Mouse (Mus musculus) cerebellum, postnatal 14 days (tissue): Measurements from ENCODE around the gene Gm45261.

ENCODE experiments used
- DNase-seq, 2 experiments: peaks; one replicate each; pipeline ENCODE4 v3.0.0; 2021; ENCODE audit warnings: mixed read lengths in 2 of 2

The Gm45261 gene

DNA sequence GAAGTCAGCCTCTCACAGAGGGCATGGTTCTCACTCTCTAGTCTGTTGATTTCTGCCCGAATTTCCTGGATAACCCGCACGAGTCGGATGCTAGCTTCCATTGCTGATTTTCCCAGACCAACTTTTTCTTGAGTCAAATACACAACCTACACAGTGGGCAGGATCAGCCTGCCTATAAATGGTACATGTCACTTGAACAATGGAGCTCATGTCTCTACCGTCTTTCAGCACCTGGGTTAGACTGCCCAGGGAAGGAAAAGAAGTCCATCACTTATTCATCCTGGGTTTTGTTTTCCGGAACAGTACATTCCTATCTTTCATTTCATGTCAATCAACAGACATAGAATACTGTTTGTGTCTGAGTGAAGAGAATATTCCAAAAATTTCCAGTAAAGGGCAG lies at the start of gene Gm45261:
TSS of gene Gm45261 (minus strand) at position 101 of the 400 bp plus-strand sequence.
- DNase-seq = no peak

DNA sequence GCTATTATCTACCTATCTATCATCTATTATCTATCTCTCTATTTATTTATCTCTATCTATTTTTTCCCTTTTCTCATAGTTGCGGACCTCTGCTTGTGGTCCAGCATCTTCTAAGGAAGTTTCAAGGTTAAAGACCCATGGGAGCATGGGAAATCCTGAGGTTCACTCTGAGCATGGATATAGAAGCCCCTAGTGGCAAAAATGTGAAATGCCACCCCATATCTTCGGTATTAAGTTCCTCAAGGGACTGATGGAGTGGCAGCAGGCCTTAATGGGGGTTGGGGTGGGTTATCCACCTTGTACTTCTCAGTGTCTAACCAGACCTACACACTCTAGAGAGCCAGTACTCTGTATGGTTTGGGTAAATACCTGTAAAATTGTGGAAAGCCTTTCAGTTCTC lies 43.5 kb upstream of the Gm45261 start:
- peak in 1 of 2 experiments; percentile 28 for DNase-seq

DNA sequence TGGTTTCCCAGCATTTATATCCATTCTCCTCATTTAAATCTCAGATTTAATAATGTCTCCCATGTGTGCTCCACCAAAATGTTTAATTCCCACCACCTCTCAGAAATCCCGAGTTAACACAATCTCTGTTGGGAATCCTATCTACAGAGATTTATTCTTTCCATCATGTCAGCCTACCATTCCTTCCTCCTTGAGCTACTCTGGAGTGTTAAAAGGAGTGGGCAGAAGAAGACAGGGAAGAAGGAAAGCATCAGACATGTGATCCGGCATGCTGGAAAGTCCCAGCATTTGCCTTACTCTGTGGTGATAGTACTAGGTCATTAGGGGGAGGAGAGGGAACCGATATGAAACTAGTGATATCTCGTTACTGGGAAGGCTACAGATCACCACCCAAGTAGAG lies 42.8 kb upstream of the Gm45261 start:
- no peak for DNase-seq

DNA sequence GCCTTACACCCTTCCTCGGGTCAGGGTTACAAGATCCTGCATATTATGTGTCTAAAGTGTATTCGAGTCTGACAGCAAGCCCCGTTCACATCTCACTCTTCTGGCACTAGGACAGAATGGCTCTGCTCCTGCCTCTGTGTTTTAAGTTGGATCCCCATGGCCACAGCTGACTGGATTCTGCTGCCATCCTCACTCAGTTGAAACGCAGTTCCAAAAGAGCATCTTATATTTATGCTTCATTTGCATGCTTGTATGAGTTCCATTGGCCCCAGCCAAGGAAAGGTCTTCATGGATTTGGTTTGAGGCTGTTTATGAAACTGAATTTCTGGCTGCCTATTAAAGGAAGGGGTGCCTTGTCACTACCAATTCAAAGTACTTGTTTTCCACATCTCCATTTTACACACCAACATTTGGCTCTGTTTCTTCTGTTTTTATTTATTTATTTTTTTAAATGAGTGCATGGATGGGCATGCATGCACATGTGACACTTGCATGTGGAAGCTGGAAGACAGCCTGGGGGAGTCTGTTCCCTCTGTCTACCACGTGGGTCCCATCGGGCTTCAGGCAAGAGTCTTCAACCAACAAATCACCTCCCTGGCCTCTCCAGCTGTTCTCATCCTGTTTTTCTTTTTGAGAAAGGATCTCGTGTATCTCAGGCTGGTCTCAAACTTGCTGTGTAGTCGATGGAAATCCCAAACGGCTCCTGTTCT lies 41.4 kb upstream of the Gm45261 start:
- no peak for DNase-seq

DNA sequence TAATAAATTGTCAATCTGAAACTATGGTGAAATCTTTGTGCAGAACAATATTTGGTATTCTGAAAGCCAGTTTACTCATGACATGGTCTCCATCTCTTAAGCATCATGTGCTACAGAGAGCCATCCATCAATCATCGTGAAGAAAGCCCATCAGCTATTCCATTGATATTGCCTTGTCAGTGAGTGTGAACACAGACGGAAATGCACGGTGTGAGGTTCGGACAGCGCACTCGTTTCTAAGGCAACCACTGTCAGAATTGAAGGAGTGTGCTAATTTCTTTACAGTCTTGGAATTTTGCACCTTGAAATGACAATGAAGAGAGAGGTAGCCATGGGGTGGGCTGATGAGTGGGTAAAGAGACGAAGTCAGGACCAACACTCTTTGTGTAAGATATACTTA lies 38.0 kb upstream of the Gm45261 start:
- DNase-seq = no peak

DNA sequence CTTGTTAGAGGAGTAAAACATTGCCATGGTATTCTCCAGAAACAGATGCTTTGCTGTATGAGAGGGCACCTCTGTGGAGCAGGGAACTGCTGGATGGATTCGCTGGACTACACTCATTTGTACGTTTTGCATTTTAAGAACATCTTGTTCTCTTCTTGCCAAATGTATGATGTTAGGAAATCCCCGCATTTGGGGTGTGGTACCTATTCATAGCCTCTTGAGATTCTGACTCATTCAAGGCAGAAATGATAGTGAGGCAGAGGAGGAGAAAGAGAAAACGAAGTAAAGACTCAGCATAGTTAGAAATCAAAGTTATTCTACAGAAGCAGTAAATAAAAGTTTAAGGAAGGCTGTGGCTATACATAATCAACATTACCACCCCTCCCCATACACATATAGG lies 35.1 kb upstream of the Gm45261 start:
- no peak for DNase-seq

DNA sequence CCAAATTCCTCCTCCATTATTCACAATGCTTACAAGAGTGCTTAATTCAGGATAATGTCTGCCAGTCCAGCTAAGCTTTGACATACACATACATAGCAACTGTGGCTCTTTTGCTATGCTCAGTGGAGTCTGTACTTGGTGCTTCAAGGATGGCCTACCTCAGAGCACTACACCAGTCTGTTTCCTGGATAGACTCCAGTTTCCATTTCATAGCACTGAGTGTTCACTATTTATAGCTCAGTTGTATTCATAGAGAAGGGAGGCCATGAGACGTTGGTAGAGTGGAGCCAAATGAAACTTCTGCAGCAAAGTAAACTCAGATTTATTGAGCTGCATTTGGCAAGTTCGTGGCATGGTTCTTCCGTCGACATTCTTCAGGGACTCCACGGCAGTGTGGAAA lies 22.2 kb upstream of the Gm45261 start:
- peak in 1 of 2 experiments; percentile 4 for DNase-seq

DNA sequence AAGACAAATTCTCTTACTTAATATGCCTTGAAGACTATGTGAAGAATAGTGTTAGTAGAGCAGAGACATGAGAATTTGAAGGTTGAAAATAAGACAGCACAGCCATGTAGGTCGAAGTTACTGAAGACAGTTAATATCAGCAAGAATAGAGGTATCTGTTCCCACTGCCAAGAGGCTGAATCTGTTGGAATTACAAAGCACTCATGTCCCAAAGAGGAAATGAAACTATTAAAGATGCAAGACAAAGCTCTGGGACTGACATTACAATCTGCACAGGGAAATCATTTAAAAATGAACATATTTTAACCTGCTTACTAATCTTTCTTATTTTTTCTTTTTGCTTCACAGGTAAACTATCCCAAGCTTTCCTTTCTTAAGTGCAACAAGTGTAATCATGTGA lies 13.7 kb upstream of the Gm45261 start:
- DNase-seq = no peak

DNA sequence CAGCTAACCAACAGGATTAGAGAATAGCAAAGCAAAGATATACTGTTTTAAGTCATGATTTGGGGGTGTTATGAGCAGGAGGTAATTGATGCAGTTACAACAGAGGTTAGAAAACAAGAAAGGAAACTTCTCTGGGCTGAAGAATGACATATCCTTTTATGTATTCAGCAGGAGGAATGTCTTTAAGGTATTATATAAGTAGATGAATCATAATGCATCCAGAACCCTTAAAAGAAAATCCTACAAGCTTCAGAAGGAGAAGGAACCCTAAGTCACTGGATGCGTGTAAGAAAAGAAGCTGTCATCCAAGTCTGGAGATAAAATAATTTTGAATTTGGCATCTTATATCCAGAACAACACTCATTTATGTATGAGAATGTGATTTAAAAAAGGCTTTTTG lies 11.1 kb upstream of the Gm45261 start:
- no peak for DNase-seq

DNA sequence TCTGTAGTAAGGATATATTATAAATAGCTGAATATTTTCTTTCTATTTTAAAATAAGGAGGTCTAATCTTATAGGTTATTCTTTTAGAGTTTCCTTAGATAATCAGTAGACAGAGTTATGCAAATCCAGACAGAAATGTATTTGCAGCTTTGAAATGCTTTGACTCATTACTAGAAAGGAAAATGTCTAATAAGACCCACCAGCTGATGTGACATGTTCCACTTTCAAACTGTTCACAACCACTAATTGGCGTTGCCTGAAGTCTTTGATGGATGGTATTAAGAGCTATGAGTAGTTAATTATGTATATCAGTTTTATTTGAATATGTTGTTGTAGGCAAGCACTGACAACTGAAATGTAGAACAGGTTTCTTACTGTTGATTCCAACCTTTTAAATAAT lies 1.3 kb downstream of the Gm45261 start:
- DNase-seq = no peak

DNA sequence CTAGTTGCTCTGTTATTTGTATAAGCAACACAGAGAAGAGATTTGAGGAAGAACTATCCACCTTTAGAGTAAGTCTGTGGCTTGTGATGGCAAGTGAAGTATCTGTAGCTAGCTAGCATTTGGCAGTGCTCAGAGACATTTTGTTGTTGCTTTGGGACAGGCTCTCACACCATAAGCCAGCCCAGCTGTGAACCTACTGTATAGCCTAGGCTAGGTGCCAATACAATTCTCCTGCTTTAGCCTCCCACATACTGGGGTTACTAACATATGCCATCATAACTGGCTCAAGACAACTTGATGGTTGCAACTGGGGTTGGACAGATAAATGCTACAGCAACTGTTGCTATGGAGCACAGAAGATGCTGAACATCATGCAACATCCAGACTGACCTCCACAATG lies 1.8 kb downstream of the Gm45261 start:
- no peak for DNase-seq

DNA sequence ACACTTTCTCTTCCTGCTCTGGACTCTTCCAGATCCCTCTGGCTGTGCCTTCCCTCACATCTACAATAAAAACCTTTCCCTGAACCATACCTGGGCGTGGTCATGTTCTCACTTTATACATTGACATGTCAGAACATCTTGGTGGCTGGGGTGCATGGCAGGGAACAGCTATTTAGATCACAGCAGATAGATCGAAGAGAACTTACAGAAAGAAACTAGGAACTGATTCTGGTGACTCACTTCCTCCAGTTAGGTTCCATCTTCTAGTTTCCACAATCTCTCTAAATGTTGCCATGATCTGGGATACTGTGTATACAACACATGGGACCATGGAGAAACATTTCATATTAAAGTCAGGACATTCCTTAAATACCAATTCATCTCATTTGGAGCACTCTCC lies 7.3 kb downstream of the Gm45261 start:
- DNase-seq = no peak

DNA sequence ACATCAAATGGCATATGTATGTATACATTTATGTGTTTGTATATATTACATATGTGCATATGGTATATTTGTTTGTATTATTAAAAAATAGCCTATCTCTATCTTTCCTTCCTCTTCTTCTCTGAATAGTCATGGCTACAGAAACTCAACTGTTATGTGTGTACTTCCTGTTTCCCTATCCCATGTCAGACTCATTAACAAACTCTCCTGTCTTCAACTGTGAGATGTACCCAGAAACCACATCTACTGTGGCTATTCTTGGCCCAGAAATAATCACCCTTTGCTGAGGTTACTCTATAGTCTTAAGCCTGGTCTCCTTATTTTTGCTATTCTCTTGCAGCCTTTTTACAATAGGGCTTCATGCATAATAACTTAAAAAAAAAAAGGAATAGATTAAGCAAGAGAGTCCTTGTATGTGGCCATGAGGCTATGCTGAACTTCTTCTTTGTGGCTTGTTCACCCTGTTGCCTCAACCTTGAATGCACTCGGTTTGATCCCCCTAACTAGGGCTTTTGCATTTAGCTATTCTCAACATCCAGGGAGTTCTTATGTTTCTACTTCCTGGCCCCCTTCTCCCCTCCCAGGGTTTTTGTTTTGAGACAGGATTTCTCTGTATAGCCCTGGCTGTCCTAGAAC lies 9.2 kb downstream of the Gm45261 start:
- no peak for DNase-seq

DNA sequence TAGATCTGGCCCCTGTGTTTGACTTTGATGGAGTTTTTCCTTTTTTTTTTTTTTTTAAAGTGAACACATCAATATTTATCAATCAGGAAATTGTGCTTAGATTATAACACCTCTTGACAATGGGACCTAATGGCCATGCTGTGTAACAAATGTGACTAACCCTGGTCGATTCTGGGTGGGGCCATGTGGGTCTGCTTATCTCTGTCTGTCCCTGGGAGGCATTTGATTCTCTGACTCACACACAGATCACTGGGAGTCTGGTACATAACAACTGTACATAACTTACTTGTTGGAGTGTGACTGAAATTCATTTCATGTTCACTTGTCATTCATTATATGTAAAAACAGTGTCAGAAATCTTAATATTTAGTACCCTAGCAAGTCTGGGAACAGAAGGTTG lies 13.7 kb downstream of the Gm45261 start:
- no peak for DNase-seq

DNA sequence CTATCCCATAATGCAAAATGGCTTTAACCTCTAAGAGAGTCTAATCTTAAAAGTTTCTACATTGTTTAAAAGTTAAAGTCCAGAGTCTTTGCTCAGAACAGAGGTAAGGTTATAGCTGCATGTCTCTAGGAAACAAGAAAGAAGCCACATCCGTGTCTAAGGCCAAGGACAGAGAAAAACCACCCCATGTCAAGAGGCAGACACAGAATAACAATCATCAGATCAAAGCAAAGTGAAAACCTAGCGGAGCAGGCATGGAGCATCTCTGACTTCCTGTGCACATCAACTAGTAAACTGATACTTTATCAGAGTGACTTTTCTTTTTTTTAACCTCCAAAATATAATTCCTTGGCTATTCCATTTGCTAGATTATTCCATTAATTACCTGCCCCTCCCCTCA lies 20.3 kb downstream of the Gm45261 start:
- DNase-seq = no peak

DNA sequence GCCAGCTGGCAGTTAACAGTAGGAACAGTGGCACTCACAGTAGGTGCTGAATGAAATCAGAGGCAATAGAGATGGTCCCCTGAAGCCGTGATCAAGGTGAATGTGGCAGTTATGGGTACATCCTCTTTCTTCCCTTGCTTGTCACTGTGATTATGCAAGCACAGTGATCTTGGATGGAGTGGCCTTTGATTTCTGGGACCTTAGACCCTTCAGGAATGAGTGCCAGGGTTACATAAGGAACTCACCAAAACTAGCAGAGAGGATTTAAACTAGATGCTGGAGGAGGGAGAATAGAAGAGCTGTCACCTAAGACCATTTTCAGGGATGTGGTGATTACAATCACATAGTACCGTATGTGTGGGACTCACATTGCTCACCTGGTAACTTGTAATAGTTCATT lies 22.7 kb downstream of the Gm45261 start:
- DNase-seq = no peak

DNA sequence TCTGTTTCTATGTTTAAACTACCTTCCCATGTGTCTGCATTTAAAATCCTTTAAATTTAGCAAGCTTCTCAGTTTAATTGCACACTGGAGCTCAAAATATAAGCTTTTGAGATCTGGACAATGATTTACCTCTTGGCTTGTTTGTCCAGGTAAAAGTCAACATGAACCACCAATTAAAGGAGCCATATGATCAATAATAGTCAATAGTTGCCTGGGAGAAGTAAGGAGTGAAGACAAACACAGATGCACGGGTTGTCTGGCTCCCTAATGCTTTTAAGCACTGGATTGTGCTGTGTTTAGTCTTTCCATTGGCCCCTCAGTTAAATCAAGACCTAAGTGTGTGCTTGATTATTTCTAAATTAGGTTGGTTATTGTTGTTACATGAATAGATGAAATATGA lies 33.3 kb downstream of the Gm45261 start:
- peak in 1 of 2 experiments; percentile 18 for DNase-seq

DNA sequence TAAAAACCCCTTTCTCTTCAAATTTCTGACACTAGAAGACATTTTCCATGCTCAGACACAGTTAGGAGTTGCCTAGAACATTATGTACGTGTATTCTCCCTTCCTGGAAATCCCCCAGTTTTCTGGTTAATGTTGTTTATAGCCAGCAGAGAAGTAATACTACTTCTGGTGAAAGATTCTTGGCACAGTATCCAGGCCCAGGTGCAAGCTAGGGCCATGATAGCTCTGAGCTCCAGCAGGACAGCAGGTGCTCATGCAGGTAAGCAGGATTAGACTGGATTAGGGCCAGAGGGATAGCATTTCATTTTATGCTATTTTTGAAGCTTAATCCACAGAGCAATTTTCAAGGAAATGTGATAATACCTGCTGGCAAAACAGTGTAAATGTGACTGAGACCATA lies 33.8 kb downstream of the Gm45261 start:
- peak; percentile 75 to 90 for DNase-seq

DNA sequence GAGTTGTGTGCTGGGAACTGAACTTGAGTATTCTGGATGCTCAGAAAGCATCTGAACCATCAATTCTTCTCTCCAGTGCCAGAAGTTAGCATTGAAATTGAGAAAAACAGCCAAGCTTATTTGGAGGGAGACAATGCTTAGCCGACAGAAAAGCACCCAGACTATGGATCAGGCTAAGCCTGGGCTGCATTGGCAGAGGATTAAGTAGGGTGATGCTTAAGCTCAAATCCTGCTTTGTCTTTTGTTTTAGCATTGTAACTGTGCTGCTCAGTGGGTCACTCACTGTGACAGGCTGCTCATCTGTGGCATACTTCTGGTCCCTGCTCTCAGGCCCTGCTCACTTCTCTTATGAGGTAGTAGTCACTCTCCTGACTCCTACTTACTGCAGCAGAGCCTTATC lies 36.6 kb downstream of the Gm45261 start:
- no peak for DNase-seq

DNA sequence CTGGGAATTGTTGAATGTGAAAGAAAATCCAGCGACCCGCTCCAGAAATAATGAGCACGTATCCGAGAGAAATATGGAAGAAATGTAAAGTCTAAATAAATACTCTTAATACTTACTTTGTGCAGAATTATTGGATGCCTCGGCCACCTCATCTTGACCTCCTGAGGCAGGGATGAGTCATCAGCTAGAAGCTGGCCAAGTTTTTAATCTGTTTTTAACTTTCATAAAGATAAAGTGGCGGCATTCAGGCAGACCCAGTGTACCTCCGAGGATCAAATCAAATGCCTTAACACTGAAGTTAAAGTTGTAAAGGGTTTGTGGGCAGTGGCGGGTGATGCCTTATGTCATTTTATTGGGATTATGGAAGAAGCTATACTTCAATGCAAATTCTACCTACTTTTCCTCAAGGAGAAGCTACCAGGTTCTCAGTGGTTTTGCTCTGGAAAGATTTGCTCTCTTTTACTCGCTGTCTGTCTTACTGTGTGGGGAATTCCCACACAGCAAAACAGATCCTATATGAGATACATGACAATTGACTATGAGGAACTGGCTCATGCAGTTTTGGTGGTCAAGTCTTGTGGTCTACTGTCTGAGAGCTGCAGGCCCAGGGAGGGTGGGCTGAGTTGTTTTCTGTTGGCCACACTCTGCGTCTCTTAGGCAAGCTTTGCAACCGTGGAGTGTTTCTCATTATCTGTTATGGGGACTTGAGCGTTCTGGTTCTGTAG lies 42.8 kb downstream of the Gm45261 start:
- no peak for DNase-seq

DNA sequence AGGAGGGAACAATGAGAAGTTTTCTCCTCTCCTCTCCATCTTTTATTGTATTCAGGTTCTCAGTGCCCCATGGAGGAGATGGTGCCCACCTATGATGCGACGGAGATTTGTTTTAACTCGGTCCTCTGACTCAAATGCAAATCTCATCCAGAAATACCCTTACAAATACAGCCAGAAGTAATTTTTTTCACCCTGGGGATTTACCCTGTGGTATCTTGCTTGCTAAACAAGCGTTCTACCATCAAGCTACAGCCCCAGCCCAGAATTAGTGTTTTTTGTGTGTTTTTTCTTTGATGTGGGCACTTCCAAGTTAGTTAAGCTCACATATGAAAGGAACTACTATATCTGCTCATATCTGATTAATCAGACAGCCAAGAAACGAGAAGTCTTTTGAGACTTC lies 44.9 kb downstream of the Gm45261 start:
- no peak for DNase-seq

DNA sequence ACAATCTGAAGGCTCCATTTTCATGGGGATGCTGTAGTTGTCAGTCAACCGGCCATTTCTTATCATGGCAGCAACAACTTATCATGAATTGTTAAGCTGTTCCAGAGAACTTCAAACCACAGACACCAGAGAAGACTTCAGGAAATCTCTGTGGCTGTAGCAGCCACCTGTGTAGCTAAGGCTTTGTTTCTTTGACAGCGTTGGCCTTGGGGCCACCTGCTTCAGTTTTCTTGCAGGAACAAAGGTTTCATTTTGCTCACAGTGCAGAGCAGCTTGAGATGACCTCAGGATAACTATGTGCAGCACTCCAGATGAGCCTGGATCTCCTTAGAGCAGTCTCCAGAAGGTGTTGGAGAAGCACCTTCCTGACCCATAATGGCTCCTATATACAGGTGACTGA lies 48.7 kb downstream of the Gm45261 start:
- DNase-seq = no peak

DNA sequence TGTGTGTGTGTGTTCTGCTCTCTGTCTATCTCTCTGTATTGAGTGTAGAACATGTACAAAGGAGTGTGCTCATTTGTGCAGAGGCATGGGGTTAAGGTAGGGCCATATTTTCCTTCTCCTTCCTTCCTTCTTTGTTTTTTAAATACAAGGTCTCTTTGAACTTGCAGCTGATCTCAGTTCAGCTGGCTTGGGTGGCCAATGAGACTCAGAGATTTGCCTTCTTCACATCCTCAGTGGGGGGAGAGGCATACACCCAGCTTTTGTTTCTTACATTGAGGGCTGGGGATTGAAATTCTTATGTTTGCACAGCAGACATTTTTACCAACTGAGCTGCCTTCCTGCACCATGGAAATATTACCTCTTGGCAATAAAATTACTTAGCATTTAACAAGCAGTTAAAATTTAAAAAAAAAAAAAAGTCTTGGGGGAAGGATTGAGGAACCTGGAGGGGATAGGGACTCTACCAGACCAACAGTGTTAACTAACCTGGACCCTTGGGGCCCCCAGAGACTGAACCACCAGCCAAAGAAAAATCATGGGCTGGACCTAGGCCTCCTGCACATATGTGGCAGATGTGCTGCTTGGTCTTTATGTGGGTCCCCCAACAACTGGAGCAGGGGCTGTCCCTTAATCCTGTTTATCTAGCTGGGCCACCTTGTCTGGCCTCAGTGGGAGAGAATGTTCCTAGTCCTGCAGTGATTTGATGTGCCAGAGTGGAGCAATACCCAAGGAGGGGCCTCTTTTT lies 50.8 kb downstream of the Gm45261 start:
- no peak for DNase-seq
